Mouse (Mus musculus) liver, adult 2 months (tissue): ENCODE data around the gene Plekhd1.

Experiments used
- CTCF ChIP-seq: fragments of 200-500 bp; IDR thresholded peaks from 2 replicates; pipeline ENCODE4 v1.5.1; 2011; ENCODE audit warnings: low read depth, low read length, control low read depth
- POLR2A ChIP-seq: fragments of 200-500 bp; IDR thresholded peaks from 2 replicates; pipeline ENCODE4 v1.6.1; 2011; ENCODE audit warnings: low read length, control low read depth; ENCODE audit not compliant: insufficient read depth; ENCODE audit errors: extremely low read depth

GRCm38 (mm10) chr12:80728207-80728606, 35.8 kb downstream of the Plekhd1 start:
- no peak for TF ChIP-seq CTCF
- no peak for TF ChIP-seq POLR2A
